Mouse (Mus musculus): ENCODE data around the gene Wasf1. TPM values are rescaled to one million over a fixed set of nuclear protein-coding genes. Genes with fewer than 3 reads are reported as not detected.
A peak's percentile ranks its signal among the peaks of the same experiment; 100 is the strongest.

Gene Wasf1
- polyA plus RNA-seq, 1 experiment from 2014 or later, result 85.8 TPM

DNA sequence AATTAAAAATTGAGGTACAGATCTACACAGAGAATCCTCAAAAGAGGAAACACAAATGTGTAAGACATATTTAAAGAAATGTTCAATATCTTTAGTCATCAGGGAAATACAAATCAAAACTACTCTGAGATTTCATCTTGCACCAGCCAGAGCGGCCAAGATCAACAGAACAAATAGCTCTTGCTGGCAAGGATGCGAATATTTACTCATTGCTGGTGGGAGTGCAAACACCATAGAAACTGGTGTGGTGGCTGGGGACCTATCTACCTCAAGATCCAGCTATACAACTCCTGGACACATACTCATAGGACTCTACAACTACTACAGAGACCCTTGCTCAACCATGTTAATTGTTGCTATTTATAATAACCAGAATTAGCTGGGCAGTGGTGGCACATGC, 12.0 kb upstream of the Wasf1 start:
- ATAC-seq (replicated peaks), result no peak
- H3K4me2 ChIP-seq (replicated peaks), result no peak overlapping the region
- no peak overlapping the region for H3K9ac ChIP-seq (replicated peaks)
- H3K36me3 ChIP-seq, result no peaks in the 10 kb centered on the region
- no peaks in the 10 kb centered on the region for H3K27me3 ChIP-seq
- no peaks in the 10 kb centered on the region for H3K4me1 ChIP-seq
- WGBS, result 96% methylated on average over 2 of the region's 2 CpGs
- no peaks in the 10 kb centered on the region for H3K9me3 ChIP-seq
- H3K27ac ChIP-seq (replicated peaks), result no peak overlapping the region
- no peak overlapping the region for H3K4me3 ChIP-seq

DNA sequence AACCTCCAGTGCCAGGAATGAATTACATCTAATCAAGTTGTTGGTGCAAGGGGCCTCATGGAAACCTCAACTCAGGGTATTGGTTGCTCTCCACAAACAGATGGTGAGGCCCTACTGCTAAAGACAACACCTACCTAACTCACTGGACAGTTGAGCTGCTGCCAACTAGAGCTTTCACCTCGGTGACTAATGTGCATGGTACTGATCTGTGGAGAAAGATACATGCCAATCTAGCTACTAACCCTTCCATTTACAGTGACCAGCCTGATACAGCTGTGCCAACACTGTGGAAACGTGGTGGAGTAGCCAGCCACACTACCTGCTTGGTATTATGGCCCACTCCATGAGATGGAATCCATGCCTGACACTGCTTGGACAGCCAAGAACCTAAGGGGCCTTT, 11.2 kb upstream of the Wasf1 start:
- Histone ChIP-seq H3K9ac (replicated peaks) (no peak overlapping the region), H3K36me3 (no peaks in the 10 kb centered on the region), H3K27me3 (no peaks in the 10 kb centered on the region), H3K4me1 (no peaks in the 10 kb centered on the region), H3K4me3 (no peak overlapping the region), H3K4me2 (replicated peaks) (no peak overlapping the region), H3K27ac (replicated peaks) (no peak overlapping the region), H3K9me3 (no peaks in the 10 kb centered on the region)
- ATAC-seq (replicated peaks), result no peak
- WGBS, result 78% methylated on average over 2 of the region's 2 CpGs

DNA sequence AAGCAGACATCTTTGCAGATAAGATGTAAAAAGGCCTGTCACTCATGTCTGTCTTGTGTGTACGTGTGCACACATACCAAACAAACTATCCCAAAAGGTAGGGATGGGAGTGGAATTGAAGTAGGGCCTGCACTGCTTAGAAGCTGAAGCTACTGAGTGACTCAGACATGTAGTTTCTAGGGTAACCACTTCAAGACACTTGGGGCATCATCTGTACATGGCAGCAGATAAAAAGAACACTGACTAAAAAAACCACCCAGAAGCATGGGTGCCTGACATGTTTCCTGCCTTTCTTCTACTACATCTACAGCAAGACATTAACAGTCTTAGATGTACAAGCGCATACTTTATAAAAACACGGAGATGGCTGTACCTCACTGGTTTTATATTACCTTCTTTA, 5.0 kb upstream of the Wasf1 start:
- Histone ChIP-seq H3K27ac (replicated peaks) (no peak overlapping the region), H3K9ac (replicated peaks) (no peak overlapping the region), H3K4me1 (peaks cover 26% of the 10 kb centered on the region), H3K4me2 (replicated peaks) (no peak overlapping the region), H3K36me3 (peaks cover 3% of the 10 kb centered on the region; the same call in 1 of the 2 replicates), H3K4me3 (no peak overlapping the region), H3K9me3 (no peaks in the 10 kb centered on the region), H3K27me3 (no peaks in the 10 kb centered on the region)
- 94% methylated on average over 3 of the region's 3 CpGs for WGBS
- ATAC-seq (replicated peaks), result no peak

DNA sequence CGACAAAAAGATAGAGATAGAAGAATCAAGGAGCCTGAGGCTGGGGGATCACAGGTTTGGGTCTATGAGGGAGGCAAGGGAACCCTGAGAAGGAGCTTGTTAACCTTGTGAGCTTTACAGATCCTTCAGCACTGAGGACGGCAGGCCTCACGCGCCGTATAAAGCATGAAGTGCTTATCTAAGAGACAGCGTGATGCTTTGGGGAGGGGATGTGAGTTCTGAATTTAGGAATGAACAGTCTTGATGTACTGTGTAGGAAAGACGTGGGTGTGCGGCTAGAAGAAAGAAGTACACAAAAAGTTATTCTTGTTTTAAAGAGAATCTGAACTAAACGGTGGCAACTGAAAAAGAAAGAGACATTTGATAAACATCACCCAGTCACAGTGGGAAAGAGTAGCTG, 3.3 kb upstream of the Wasf1 start:
- WGBS, result 92% methylated on average over 9 of the region's 9 CpGs
- H3K36me3 ChIP-seq, result peaks cover 3% of the 10 kb centered on the region; the same call in 1 of the 2 replicates
- H3K4me2 ChIP-seq (replicated peaks), result no peak overlapping the region
- H3K4me1 ChIP-seq, result peaks cover 26% of the 10 kb centered on the region
- H3K9ac ChIP-seq (replicated peaks), result no peak overlapping the region
- H3K27me3 ChIP-seq, result no peaks in the 10 kb centered on the region
- no peak overlapping the region for H3K4me3 ChIP-seq
- no peak for ATAC-seq (replicated peaks)
- H3K27ac ChIP-seq (replicated peaks), result no peak overlapping the region
- H3K9me3 ChIP-seq, result no peaks in the 10 kb centered on the region

DNA sequence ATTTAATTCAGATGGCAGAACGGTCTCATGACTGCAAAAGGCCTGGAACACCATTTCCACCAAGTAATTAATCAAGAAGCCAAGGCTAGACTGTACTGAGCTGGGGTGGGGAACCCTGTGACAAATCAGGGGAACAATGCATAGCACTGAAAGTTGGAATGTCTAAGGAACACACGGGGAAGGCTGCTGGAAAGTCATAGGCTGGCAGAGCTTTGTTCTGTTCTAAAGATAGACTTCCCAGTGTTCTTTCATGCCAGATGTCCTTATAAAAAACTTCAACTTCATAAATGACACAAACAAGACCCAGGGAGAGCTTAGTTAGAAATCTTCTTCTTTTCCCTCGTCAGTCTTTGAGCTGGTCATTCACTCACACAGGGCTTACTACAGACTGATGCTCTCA, 2.0 kb upstream of the Wasf1 start:
- WGBS, result 76% methylated on average over 3 of the region's 3 CpGs
- ATAC-seq (replicated peaks), result no peak
- H3K27ac ChIP-seq (replicated peaks), result no peak overlapping the region
- H3K36me3 ChIP-seq, result peaks cover 3% of the 10 kb centered on the region; the same call in 1 of the 2 replicates
- H3K4me1 ChIP-seq, result peaks cover 31% of the 10 kb centered on the region
- H3K27me3 ChIP-seq, result no peaks in the 10 kb centered on the region
- H3K4me2 ChIP-seq (replicated peaks), result no peak overlapping the region
- H3K9ac ChIP-seq (replicated peaks), result no peak overlapping the region
- H3K9me3 ChIP-seq, result no peaks in the 10 kb centered on the region
- no peak overlapping the region for H3K4me3 ChIP-seq

GRCm38 (mm10) chr10:40882333-40882732, 942 bp upstream of the Wasf1 start:
- peaks cover 3% of the 10 kb centered on the region; the same call in 1 of the 2 replicates for H3K36me3 ChIP-seq
- H3K27ac ChIP-seq (replicated peaks), result peak overlapping the region; percentile 98
- peak overlapping the region; percentile 85 for H3K9ac ChIP-seq (replicated peaks)
- H3K4me3 ChIP-seq, result peak overlapping the region; percentile 99
- 13% methylated on average over 9 of the region's 9 CpGs for WGBS
- H3K4me2 ChIP-seq (replicated peaks), result peak overlapping the region; percentile 61
- H3K27me3 ChIP-seq, result no peaks in the 10 kb centered on the region
- H3K4me1 ChIP-seq, result peaks cover 31% of the 10 kb centered on the region
- H3K9me3 ChIP-seq, result no peaks in the 10 kb centered on the region
- ATAC-seq (replicated peaks), result no peak

- 1% methylated on average over 80 of the region's 87 CpGs for WGBS
- peak; percentile 92 for ATAC-seq (replicated peaks)
These were observed 486 bp downstream of the Wasf1 start for GRCm38 (mm10) chr10:40883644-40884278.

DNA sequence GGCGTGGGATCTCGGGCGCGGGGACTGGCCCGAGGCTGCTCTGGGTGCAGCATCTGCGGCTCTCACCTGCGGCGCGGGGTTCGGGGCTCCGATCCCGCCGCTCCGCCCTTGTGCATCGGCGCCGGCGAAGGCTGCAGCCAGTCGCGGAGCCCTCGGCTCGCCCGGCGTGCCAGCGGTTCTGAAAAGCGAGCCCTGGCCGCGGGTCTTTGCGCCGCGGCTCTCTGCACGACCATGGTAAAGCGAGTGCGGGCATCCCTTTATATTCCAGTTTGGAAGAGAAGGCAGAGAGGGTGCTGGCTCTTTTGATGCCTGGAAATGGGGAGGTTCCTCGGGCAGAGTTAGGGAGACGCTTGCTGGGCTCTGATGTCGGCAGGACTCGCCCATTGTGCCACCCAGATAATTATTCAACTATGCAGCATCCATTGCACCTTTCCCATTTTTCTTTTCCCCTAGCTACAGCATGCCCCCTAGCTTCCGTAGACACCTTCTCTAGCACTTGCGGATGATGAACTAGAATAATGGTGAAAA, 1.1 kb downstream of the Wasf1 start:
- Histone ChIP-seq H3K27me3 (no peaks in the 10 kb centered on the region), H3K9me3 (no peaks in the 10 kb centered on the region), H3K4me3 (peak overlapping the region; percentile 99), H3K9ac (replicated peaks) (peak overlapping the region; percentile 99), H3K4me2 (replicated peaks) (peak overlapping the region; percentile 49), H3K27ac (replicated peaks) (peak overlapping the region; percentile 98), H3K36me3 (peaks cover 3% of the 10 kb centered on the region; the same call in 1 of the 2 replicates), H3K4me1 (peaks cover 34% of the 10 kb centered on the region)
- peak; percentile 11 for ATAC-seq (replicated peaks)
- under 1% methylated on average over 40 of the region's 40 CpGs for whole genome bisulfite sequencing

More at GRCm38 (mm10) chr10:40883644-40884278, 486 bp downstream of the Wasf1 start:
- Histone ChIP-seq H3K4me1 (peaks cover 34% of the 10 kb centered on the region), H3K27ac (replicated peaks) (peak overlapping the region; percentile 98), H3K4me2 (replicated peaks) (peak overlapping the region; percentile 49), H3K9me3 (no peaks in the 10 kb centered on the region), H3K36me3 (peaks cover 3% of the 10 kb centered on the region; the same call in 1 of the 2 replicates), H3K9ac (replicated peaks) (peak overlapping the region; percentile 99), H3K27me3 (no peaks in the 10 kb centered on the region), H3K4me3 (peak overlapping the region; percentile 99)

DNA sequence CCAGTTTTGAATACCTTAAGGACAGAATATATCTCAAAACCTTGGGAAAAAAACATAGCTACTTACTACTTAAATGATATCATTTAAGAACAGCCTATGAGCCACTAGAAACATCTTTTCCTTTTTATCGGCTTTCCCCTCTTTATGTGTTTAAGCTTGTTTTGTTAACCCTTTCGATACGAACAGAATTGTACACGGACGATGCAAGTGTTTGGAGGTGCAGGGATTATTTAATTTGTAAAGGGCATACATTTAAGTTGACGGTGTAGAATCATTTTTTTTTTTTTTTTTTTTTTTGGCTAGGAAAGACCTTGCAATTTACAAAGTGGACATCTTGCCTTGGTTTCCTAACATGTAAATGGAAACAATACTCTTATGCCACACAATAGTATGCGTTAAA, 2.2 kb downstream of the Wasf1 start:
- WGBS, result 34% methylated on average over 7 of the region's 7 CpGs
- peak overlapping the region; percentile 30 for H3K4me3 ChIP-seq
- H3K9me3 ChIP-seq, result no peaks in the 10 kb centered on the region
- peaks cover 27% of the 10 kb centered on the region for H3K4me1 ChIP-seq
- H3K27ac ChIP-seq (replicated peaks), result no peak overlapping the region
- no peak for ATAC-seq (replicated peaks)
- H3K4me2 ChIP-seq (replicated peaks), result peak overlapping the region; percentile 41
- no peaks in the 10 kb centered on the region for H3K27me3 ChIP-seq
- 0 out of 2 replicates have a peak overlapping the region, but pooled peaks have one; percentile 15 for H3K9ac ChIP-seq (replicated peaks)
- no peaks in the 10 kb centered on the region for H3K36me3 ChIP-seq

- H3K4me1 ChIP-seq, result peaks cover 9% of the 10 kb centered on the region
- no peaks in the 10 kb centered on the region for H3K9me3 ChIP-seq
- H3K27ac ChIP-seq (replicated peaks), result no peak overlapping the region
- H3K27me3 ChIP-seq, result no peaks in the 10 kb centered on the region
- no peak for ATAC-seq (replicated peaks)
- H3K4me2 ChIP-seq (replicated peaks), result no peak overlapping the region
- H3K36me3 ChIP-seq, result no peaks in the 10 kb centered on the region
- WGBS, result 79% methylated on average over 2 of the region's 2 CpGs
- no peak overlapping the region for H3K4me3 ChIP-seq
- no peak overlapping the region for H3K9ac ChIP-seq (replicated peaks)
These were observed 4.0 kb downstream of the Wasf1 start for GRCm38 (mm10) chr10:40887316-40887715.

DNA sequence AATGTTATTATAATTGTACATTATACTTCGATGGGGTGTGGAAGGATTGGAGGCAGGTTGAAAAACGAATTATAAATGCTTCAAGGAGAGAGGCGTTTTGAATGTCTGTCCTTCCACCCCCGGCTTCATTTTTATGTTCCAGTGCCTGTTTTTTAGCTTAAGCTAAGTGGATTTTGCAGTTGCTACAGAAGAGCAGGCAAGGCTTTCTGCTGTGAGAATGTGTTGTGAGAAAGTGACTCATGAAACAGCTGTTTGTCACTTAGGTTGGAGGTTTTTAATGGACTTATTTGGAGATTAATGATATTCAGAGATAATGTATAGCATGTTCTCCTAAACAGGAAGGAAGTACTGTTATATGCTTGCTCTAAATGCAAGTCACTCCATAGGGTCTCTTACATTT, 5.9 kb downstream of the Wasf1 start:
- Histone ChIP-seq H3K27ac (replicated peaks) (no peak overlapping the region), H3K4me1 (peaks cover 13% of the 10 kb centered on the region), H3K27me3 (no peaks in the 10 kb centered on the region), H3K4me2 (replicated peaks) (no peak overlapping the region), H3K4me3 (no peak overlapping the region), H3K36me3 (no peaks in the 10 kb centered on the region), H3K9ac (replicated peaks) (no peak overlapping the region), H3K9me3 (no peaks in the 10 kb centered on the region)
- ATAC-seq (replicated peaks), result no peak
- WGBS, result 89% methylated on average over 4 of the region's 4 CpGs

- Histone ChIP-seq H3K4me2 (replicated peaks) (no peak overlapping the region), H3K9ac (replicated peaks) (no peak overlapping the region), H3K4me1 (peaks cover 8% of the 10 kb centered on the region), H3K4me3 (no peak overlapping the region), H3K9me3 (no peaks in the 10 kb centered on the region), H3K36me3 (no peaks in the 10 kb centered on the region), H3K27ac (replicated peaks) (no peak overlapping the region), H3K27me3 (no peaks in the 10 kb centered on the region)
- ATAC-seq (replicated peaks), result no peak
- 94% methylated on average over 12 of the region's 12 CpGs for whole genome bisulfite sequencing
These were observed 12.5 kb downstream of the Wasf1 start for GRCm38 (mm10) chr10:40895765-40896164.

GRCm38 (mm10) chr10:40896656-40897055, 13.4 kb downstream of the Wasf1 start:
- ATAC-seq (replicated peaks), result no peak
- 73% methylated on average over 5 of the region's 5 CpGs for whole genome bisulfite sequencing

More at GRCm38 (mm10) chr10:40896656-40897055, 13.4 kb downstream of the Wasf1 start:
- H3K9me3 ChIP-seq, result no peaks in the 10 kb centered on the region
- H3K9ac ChIP-seq (replicated peaks), result no peak overlapping the region
- no peaks in the 10 kb centered on the region for H3K36me3 ChIP-seq
- H3K27me3 ChIP-seq, result no peaks in the 10 kb centered on the region
- H3K27ac ChIP-seq (replicated peaks), result no peak overlapping the region
- H3K4me3 ChIP-seq, result no peak overlapping the region
- H3K4me2 ChIP-seq (replicated peaks), result no peak overlapping the region
- H3K4me1 ChIP-seq, result peaks cover 8% of the 10 kb centered on the region

Data from forebrain, embryonic 15.5 days (tissue).